Mouse (Mus musculus) small intestine, adult 2 months (tissue): ENCODE measurements at regions not wholly inside any gene's neighbourhood (a gene's known extent, or its start where the extent isn't known, plus 50 kb on each side); places are given as distances from the start of the nearest gene placed in this dataset.

ENCODE experiments used
- H3K27ac ChIP-seq: fragments of 200-500 bp; 2 replicates; pipeline ENCODE4 v1.5.1; 2012; ENCODE audit warnings: low read depth, low read length, control low read depth, inconsistent platforms; ENCODE audit not compliant: insufficient read depth
- H3K27me3 ChIP-seq: fragments of 200-500 bp; 2 replicates; pipeline ENCODE4 v1.6.1; 2012; ENCODE audit warnings: mild to moderate bottlenecking, moderate library complexity, low read length, inconsistent platforms; ENCODE audit not compliant: control insufficient read depth, insufficient read depth
- H3K36me3 ChIP-seq: fragments of 200-500 bp; 2 replicates; pipeline ENCODE4 v1.6.1; 2012; ENCODE audit warnings: mild to moderate bottlenecking, low read length, control low read depth, inconsistent platforms; ENCODE audit not compliant: control insufficient read depth, insufficient read depth
- H3K4me1 ChIP-seq: fragments of 200-500 bp; 2 replicates; pipeline ENCODE4 v1.6.1; 2012; ENCODE audit warnings: low read length, inconsistent platforms, mixed read lengths; ENCODE audit not compliant: control insufficient read depth, insufficient read depth, insufficient read length
- H3K4me3 ChIP-seq: fragments of 200-500 bp; 2 replicates; pipeline ENCODE4 v1.5.1; 2012; ENCODE audit warnings: low read depth, mild to moderate bottlenecking, control low read depth, inconsistent platforms, low read length, moderate library complexity
- CTCF ChIP-seq: fragments of 200-500 bp; IDR thresholded peaks from 2 replicates; pipeline ENCODE4 v1.5.1; 2012; ENCODE audit warnings: low read depth, mild to moderate bottlenecking, control low read depth, inconsistent platforms, low read length, moderate library complexity, mixed read lengths; ENCODE audit not compliant: insufficient replicate concordance, insufficient read length; ENCODE audit errors: extremely low read depth
- POLR2A ChIP-seq: fragments of 200-500 bp; IDR thresholded peaks from 2 replicates; pipeline ENCODE4 v1.6.1; 2012; ENCODE audit warnings: low read depth, mild to moderate bottlenecking, control low read depth, inconsistent platforms, low read length, moderate library complexity
- WGBS: fragments of 180-500 bp; shearing (Covaris S2); methylation state at CpG from one replicate; pipeline ENCODE4 v1.1.7; 2018; 5-methylcytosine and 5-hydroxymethylcytosine counted together

- Histone ChIP-seq H3K27ac (no peak overlapping the region), H3K4me3 (no peak overlapping the region), H3K36me3 (no peaks in the 10 kb centered on the region), H3K27me3 (no peaks in the 10 kb centered on the region), H3K4me1 (no peaks in the 10 kb centered on the region)
- 41% methylated on average over 2 of the region's 2 CpGs for WGBS
- TF ChIP-seq POLR2A (no peak), CTCF (no peak)
These were observed 1561.2 kb upstream of the Zeb2 start for GRCm38 (mm10) chr2:46678366-46678765.

GRCm38 (mm10) chr2:46669517-46670291 is 1552.5 kb upstream of the Zeb2 start:
- Histone ChIP-seq H3K27me3 (no peaks in the 10 kb centered on the region), H3K4me3 (no peak overlapping the region), H3K27ac (no peak overlapping the region), H3K36me3 (no peaks in the 10 kb centered on the region), H3K4me1 (no peaks in the 10 kb centered on the region)
- no peak for TF ChIP-seq POLR2A
- TF ChIP-seq CTCF = no peak
- WGBS = 81% methylated on average over 13 of the region's 13 CpGs

DNA sequence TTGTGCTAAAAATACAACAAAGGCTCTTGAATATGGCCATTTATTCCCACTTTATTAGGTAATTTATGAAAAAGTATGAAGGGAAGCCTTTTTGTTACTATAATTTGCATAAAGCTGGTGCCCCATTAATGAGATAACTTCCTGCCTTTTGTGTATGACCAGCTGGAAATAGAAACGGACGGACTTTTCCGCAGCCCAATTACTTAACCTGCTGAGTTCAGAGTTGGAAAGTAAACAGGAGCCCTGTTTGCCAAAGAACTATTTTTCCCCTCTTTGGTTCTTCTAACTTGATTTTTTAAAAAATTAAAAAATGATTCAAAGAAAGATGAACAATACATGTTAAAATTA is 1549.8 kb upstream of the Zeb2 start:
- Histone ChIP-seq H3K27me3 (no peaks in the 10 kb centered on the region), H3K4me3 (no peak overlapping the region), H3K27ac (no peak overlapping the region), H3K4me1 (no peaks in the 10 kb centered on the region), H3K36me3 (no peaks in the 10 kb centered on the region)
- TF ChIP-seq CTCF = no peak
- TF ChIP-seq POLR2A = no peak
- 69% methylated on average over 3 of the region's 3 CpGs for WGBS

DNA sequence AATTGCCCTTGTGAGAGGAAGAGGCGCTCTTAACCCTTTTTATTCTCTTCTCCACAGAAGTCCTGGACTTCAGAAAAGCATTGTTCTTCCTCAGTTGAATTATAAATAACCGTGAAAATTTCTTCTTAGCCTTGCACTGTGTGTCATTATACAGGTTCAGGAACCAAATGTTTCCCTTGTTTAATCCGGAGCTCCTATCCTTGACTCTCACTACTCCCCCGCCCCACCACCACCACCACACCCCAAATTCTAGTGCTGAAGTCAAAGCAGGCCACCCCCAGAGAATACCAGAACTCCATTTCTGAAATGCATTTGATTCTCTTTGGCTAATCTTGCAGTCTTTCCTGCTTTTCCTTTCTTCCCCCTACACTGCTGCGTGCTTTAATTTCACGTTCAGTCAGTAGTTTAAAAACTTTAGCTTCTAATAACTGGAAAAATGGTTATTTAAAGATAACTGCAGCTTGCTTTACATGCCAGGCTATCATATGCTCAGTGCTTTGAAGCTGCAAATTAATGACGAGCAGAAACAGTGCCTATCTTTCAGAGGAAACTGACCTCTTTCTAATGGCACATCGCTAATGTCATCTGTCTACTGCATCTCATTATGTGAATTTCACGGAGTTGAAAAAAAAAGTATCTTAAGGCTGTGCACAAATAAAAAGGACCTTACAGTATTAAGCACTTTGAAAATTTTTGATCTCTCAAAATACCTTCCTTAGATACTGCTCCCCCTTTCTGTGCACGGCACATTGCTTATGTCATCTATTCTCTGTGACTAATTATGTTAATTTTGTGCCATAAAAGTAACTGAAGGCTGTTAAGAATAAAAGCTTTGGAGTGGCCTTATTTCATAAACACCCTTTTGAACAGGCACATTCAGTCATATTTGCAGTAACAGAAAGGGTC is 1549.1 kb upstream of the Zeb2 start:
- no peak for TF ChIP-seq POLR2A
- no peak for TF ChIP-seq CTCF
- Histone ChIP-seq H3K27ac (no peak overlapping the region), H3K27me3 (no peaks in the 10 kb centered on the region), H3K4me3 (no peak overlapping the region), H3K4me1 (no peaks in the 10 kb centered on the region), H3K36me3 (no peaks in the 10 kb centered on the region)
- 79% methylated on average over 10 of the region's 10 CpGs for whole genome bisulfite sequencing

DNA sequence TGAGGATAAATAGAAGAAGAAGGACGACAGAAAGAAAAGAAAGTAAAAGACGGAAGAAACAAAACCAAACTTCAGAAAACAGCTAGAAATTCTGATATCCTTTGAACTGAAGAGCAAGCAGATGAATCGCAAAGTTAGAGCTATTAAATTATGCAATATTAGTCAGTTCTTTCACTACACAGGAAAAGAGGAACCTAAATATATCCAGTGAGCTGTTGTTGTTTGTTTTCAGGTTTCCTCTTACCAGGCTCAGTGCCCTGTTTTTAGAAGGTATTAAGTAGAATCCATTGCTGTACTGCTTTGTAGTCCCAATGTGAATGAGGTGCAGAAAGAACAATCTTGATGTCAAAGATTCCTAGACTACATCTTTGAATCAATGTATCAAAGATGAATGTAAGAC is 1544.7 kb upstream of the Zeb2 start:
- WGBS = 70% methylated on average over 3 of the region's 3 CpGs
- Histone ChIP-seq H3K4me3 (no peak overlapping the region), H3K27ac (no peak overlapping the region), H3K27me3 (no peaks in the 10 kb centered on the region), H3K4me1 (no peaks in the 10 kb centered on the region), H3K36me3 (no peaks in the 10 kb centered on the region)
- TF ChIP-seq POLR2A (no peak), CTCF (no peak)

DNA sequence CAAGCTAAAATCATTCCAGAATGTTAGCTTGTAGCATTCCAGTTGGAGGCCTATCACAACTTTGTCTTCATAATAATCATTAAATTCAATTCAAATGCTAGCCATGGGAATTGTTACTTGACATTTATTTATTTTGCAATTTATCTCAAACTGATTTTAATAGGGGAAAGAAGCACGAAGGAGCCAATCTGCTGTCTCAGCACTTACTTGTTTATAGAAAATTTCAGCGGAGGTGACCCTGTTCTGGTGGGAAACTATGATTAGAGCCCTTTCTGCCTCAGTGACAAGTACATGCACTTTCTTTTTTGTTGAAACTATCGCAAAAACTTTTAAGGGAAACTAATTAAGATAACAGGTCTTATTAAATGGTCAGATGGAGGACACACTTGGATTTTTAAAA is 1543.4 kb upstream of the Zeb2 start:
- Histone ChIP-seq H3K36me3 (no peaks in the 10 kb centered on the region), H3K27ac (no peak overlapping the region), H3K27me3 (no peaks in the 10 kb centered on the region), H3K4me1 (no peaks in the 10 kb centered on the region), H3K4me3 (no peak overlapping the region)
- TF ChIP-seq POLR2A (no peak), CTCF (no peak)
- 68% methylated on average over 3 of the region's 3 CpGs for WGBS

DNA sequence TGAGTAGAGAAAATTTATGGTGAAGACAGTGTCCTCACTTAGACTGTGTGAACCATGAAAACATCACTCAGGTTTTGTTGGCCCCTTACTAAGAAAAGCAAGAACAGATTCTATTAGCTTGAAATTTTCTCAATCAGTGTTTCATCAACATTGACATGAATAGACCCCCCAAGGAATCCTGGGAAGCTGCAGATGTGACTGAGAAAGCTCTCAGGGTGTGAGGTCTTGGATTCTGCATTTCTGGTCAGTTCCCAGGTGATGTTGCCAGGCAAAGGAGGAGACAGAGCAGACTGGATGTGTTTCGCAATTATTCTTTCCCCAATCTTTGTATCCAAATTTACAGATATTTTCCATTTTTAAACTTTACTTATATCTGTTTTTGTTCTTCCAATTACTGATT is 1538.1 kb upstream of the Zeb2 start:
- Histone ChIP-seq H3K36me3 (no peaks in the 10 kb centered on the region), H3K4me1 (no peaks in the 10 kb centered on the region), H3K27me3 (no peaks in the 10 kb centered on the region), H3K4me3 (no peak overlapping the region), H3K27ac (no peak overlapping the region)
- 94% methylated on average over 1 of the region's 1 CpGs for WGBS
- TF ChIP-seq CTCF (no peak), POLR2A (no peak)
